Mouse (Mus musculus) lung, embryonic 16.5 days (tissue): ENCODE measurements around the gene Sepsecs. TPM values are rescaled to one million over a fixed set of nuclear protein-coding genes. Genes with fewer than 3 reads are reported as not detected.

Experiments
- ATAC-seq: fragments of 200-750 bp; cut with Nextera tagmentation; 2 replicates; pipeline ENCODE4 v1.8.0; 2017; ENCODE audit warnings: low read depth, mild to moderate bottlenecking, moderate library complexity
- H3K27ac ChIP-seq: fragments of 300-500 bp; sonication (generic); 2 replicates; pipeline ENCODE4 v1.5.1; 2014; ENCODE audit warnings: mild to moderate bottlenecking, control low read depth, low read length
- H3K27me3 ChIP-seq: fragments of 300-500 bp; sonication (generic); 2 replicates; pipeline ENCODE4 v1.6.1; 2014; ENCODE audit warnings: low read depth, low read length, mixed read lengths; ENCODE audit not compliant: control insufficient read depth, insufficient read depth
- H3K36me3 ChIP-seq: fragments of 300-500 bp; sonication (generic); 2 replicates; pipeline ENCODE4 v1.6.1; 2014; ENCODE audit warnings: low read length; ENCODE audit not compliant: control insufficient read depth, insufficient read depth
- H3K4me1 ChIP-seq: fragments of 300-500 bp; sonication (generic); replicated peaks from 2 replicates; pipeline ENCODE4 v1.6.1; 2014; ENCODE audit warnings: low read length, mixed read lengths; ENCODE audit not compliant: control insufficient read depth, insufficient read depth
- H3K4me2 ChIP-seq: fragments of 300-500 bp; sonication (generic); 2 replicates; pipeline ENCODE4 v1.6.1; 2014; ENCODE audit warnings: low read depth, low read length, control low read depth
- H3K4me3 ChIP-seq: fragments of 300-500 bp; sonication (generic); 2 replicates; pipeline ENCODE4 v1.5.1; 2014; ENCODE audit warnings: mild to moderate bottlenecking, low read length, control low read depth
- H3K9ac ChIP-seq: fragments of 300-500 bp; sonication (generic); 2 replicates; pipeline ENCODE4 v1.6.1; 2014; ENCODE audit warnings: low read length, control low read depth
- H3K9me3 ChIP-seq: fragments of 300-500 bp; sonication (generic); 2 replicates; pipeline ENCODE4 v1.6.1; 2016; ENCODE audit warnings: low read length; ENCODE audit not compliant: control insufficient read depth
- WGBS: fragments of 180-500 bp; shearing (Covaris S2); extraction: QIAGEN DNeasy Blood & Tissue Kit; methylation state at CpG from one replicate; pipeline ENCODE4 v1.1.7; 2014; 5-methylcytosine and 5-hydroxymethylcytosine counted together
- polyA plus RNA-seq: library from polyadenylated mRNA; unstranded; fragments of >200 nt; fragmentation: Nextera tagmentation; extraction: Ambion mirVana; gene quantifications from 2 replicates; pipeline ENCODE4 v1.2.1, GENCODE M21; 2015

Gene Sepsecs
- polyA plus RNA-seq, 1 experiment from 2014 or later = 9.7 TPM

DNA sequence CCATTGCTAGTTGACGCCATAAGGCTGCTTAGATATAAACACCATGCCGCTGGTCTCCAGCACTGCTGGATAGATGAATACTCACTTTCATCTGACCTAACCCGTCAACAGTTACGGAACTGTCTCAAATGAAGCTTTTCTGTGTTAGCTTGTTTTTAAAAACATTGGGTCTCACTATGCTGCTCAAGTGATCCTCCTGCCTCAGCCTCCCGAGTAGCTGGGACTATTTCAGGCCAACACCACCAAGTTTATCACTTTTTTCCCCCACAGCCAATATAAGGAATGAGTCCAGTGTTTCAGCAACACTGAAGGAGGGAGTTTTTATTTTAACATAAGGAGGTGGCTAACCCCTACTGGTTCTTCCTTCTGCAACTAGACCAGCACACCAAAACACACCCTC is 14.5 kb downstream of the Sepsecs start:
- Histone ChIP-seq H3K27me3 (no peaks in the 10 kb centered on the region), H3K27ac (no peak overlapping the region), H3K4me1 (no peaks in the 10 kb centered on the region), H3K9me3 (no peaks in the 10 kb centered on the region), H3K4me3 (no peak overlapping the region), H3K36me3 (peaks cover 19% of the 10 kb centered on the region), H3K4me2 (no peak overlapping the region), H3K9ac (no peak overlapping the region)
- ATAC-seq = no peak
- 85% methylated on average over 5 of the region's 5 CpGs for WGBS

DNA sequence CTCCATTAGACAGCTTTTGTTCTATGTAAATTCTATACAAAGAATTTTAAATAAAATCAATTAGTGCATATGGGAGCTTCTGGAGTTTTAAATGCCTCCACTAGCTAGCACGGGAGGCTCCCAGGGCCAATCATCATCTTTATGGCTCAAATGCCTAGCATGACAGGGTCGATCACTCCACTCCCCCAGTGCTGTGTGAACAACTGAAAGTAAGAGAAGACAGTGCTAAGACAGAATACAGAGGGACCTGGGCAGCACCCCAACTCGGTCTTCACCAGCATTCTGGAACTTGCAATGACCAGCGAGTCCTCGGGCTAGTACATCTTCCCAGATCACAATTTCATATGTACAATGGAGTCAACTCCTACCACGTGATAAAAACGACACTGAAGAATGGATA is 16.9 kb downstream of the Sepsecs start:
- Histone ChIP-seq H3K4me2 (no peak overlapping the region), H3K27ac (no peak overlapping the region), H3K9ac (no peak overlapping the region), H3K27me3 (no peaks in the 10 kb centered on the region), H3K36me3 (peaks cover 16% of the 10 kb centered on the region), H3K9me3 (no peaks in the 10 kb centered on the region), H3K4me3 (no peak overlapping the region), H3K4me1 (no peaks in the 10 kb centered on the region)
- no peak for ATAC-seq
- 91% methylated on average over 7 of the region's 7 CpGs for WGBS

DNA sequence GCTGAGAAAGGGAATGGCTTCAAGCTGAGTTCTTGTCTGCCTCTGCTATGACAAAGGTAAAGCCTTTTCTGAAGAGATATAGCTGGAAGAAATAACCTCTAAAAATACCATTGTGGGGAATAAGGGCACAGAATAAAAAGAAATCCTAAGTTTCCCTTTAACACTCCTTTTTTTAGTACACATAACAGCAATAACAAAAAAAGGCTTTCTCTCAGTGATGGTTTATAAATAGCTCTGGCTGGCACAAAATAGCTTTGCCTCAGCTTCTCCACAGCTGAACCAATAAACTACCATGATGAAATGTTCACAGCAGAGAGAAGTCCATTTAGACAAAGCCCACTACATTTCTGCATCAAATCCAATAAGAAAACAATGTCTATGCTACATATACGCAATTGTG is 17.4 kb downstream of the Sepsecs start:
- 82% methylated on average over 1 of the region's 1 CpGs for WGBS
- Histone ChIP-seq H3K9ac (no peak overlapping the region), H3K9me3 (no peaks in the 10 kb centered on the region), H3K27me3 (no peaks in the 10 kb centered on the region), H3K36me3 (peaks cover 17% of the 10 kb centered on the region), H3K27ac (no peak overlapping the region), H3K4me2 (no peak overlapping the region), H3K4me3 (no peak overlapping the region), H3K4me1 (no peaks in the 10 kb centered on the region)
- no peak for ATAC-seq

DNA sequence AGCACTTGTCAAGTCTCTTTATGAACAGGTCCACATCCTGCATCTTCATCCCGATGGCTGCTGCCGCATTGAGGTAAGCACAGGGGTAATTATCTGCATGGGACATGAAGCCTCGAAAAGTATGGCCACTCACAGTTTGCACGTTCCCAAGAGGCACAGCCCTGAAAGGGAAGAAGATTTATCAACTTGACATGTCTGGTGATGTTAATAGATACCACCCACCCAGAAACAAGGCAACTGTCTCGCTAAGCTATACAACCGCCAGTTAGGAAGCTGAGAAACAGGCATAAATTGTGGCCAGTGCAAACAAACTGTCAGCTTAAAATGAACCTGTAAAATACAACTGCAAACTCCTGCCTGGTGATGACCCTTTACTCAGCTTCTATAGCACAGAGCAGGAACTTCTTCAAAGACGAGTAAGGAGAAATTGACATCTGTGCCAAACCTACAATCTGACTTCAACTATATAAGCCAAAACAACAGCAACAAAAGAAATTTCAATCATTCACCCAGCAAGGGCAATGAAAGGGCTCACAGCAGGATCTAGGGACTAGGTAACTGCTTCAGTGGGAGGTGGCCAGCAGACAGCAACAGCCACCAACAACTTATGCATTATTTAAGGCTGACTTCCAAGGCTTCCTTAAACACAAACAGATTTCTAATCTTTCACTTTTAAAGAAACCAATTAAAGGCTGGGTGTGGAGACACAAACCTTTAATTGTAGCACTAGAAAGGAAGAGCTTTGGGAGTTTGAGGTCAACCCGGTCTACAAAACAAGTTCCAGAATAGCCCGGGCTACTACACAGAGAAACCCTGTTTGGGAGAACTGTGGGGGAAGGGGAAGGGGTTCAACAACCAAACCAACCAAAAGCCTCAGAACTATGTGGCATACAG is 25.3 kb downstream of the Sepsecs start:
- Histone ChIP-seq H3K9ac (no peak overlapping the region), H3K9me3 (no peaks in the 10 kb centered on the region; the same call in 1 of the 2 replicates), H3K27ac (no peak overlapping the region), H3K27me3 (no peaks in the 10 kb centered on the region), H3K36me3 (peaks cover 19% of the 10 kb centered on the region; the same call in 1 of the 2 replicates), H3K4me1 (no peaks in the 10 kb centered on the region), H3K4me3 (no peak overlapping the region), H3K4me2 (no peak overlapping the region)
- no peak for ATAC-seq
- 54% methylated on average over 9 of the region's 9 CpGs for WGBS

DNA sequence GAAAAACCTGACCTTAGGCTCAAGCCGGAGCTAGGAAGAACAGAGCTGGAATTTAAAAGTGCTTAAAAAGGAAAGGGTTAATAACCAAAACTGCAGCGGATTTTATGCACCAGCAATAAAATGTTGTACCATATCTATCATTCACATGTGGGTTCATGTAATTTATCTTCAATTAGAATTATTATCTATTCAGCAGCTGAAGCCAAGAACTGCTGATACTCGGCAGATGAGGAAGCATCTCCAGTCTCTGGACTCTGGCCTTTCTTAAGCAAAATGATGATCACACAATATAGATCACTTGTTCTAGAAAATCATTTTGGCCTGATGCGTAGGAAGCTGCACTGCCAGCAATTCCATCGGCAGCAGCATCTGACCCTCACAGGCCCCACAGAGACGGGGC is 27.8 kb downstream of the Sepsecs start:
- Histone ChIP-seq H3K9me3 (no peaks in the 10 kb centered on the region; the same call in 1 of the 2 replicates), H3K27me3 (no peaks in the 10 kb centered on the region), H3K27ac (no peak overlapping the region), H3K9ac (no peak overlapping the region), H3K4me2 (no peak overlapping the region), H3K4me1 (no peaks in the 10 kb centered on the region), H3K4me3 (no peak overlapping the region), H3K36me3 (peaks cover 15% of the 10 kb centered on the region; the same call in 1 of the 2 replicates)
- no peak for ATAC-seq
- 87% methylated on average over 6 of the region's 6 CpGs for WGBS

DNA sequence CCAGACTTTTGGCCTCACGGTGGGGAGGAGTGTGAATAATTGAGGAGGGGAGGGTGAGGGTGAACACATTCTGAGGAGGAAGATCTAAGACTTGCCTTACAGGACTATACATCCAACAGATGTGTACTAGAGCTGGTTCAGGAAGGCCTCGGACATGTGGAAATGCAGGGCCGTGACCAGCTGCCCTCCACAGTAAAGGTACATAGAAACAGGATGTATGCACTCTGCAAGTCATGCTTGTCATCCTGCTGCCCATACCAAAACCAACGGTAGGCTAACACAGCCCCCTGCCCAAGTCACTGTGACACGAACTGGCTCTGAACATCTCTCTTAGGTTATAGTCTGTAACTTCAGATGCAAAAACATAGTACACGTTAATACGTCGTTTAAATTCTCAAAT is 30.6 kb downstream of the Sepsecs start:
- no peaks in the 10 kb centered on the region for H3K9me3 ChIP-seq
- H3K4me1 ChIP-seq = no peaks in the 10 kb centered on the region
- peaks cover 2% of the 10 kb centered on the region; the same call in 1 of the 2 replicates for H3K36me3 ChIP-seq
- no peaks in the 10 kb centered on the region for H3K27me3 ChIP-seq
- WGBS = 75% methylated on average over 8 of the region's 8 CpGs
- no peak overlapping the region for H3K4me2 ChIP-seq
- H3K27ac ChIP-seq = no peak overlapping the region
- no peak for ATAC-seq
- no peak overlapping the region for H3K9ac ChIP-seq
- H3K4me3 ChIP-seq = no peak overlapping the region

DNA sequence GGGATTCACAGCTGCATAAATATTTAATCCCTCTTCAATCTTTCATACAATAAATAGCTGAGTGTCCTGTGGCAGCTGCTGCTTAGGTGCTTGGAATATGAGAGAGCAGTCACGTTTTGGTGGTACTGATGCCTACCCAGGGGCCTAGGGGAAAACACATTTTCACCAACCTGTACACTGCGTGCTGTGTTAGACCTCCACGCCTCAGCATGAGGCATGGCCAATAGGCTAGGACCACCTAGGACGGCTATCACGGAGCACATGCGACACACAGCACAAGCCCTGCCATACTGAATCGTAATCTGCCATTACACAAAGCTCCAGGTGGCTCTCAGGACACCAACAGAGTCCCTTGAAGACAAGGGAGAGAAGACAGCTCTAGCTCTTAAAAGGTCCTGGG is 31.5 kb downstream of the Sepsecs start:
- Histone ChIP-seq H3K27ac (no peak overlapping the region), H3K4me1 (no peaks in the 10 kb centered on the region), H3K36me3 (peaks cover 2% of the 10 kb centered on the region; the same call in 1 of the 2 replicates), H3K4me3 (no peak overlapping the region), H3K27me3 (no peaks in the 10 kb centered on the region), H3K9me3 (no peaks in the 10 kb centered on the region), H3K9ac (no peak overlapping the region), H3K4me2 (no peak overlapping the region)
- WGBS = 83% methylated on average over 7 of the region's 7 CpGs
- no peak for ATAC-seq

DNA sequence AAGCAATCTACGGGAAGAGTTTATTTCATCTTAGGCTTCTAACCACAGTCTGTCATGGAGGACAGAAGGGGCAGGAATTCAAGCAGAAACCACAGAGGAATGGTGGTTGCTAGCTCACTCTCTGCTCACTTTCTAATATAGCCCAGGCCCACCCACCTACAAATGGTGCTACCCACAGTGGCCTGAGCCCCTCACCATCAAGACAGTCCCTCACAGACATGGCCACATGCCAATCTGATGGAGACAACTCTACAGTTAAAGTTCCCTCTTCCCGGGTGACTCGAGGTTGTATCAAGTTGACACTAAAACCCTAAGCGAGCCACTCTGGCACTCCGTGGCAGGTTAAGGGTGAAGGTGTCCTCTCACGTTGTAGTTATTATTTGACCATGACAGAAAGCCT is 32.6 kb downstream of the Sepsecs start:
- no peaks in the 10 kb centered on the region for H3K9me3 ChIP-seq
- 77% methylated on average over 6 of the region's 6 CpGs for WGBS
- no peak for ATAC-seq
- H3K4me2 ChIP-seq = no peak overlapping the region
- no peak overlapping the region for H3K4me3 ChIP-seq
- H3K27ac ChIP-seq = no peak overlapping the region
- H3K36me3 ChIP-seq = peaks cover 2% of the 10 kb centered on the region; the same call in 1 of the 2 replicates
- no peaks in the 10 kb centered on the region for H3K27me3 ChIP-seq
- no peak overlapping the region for H3K9ac ChIP-seq
- no peaks in the 10 kb centered on the region for H3K4me1 ChIP-seq

DNA sequence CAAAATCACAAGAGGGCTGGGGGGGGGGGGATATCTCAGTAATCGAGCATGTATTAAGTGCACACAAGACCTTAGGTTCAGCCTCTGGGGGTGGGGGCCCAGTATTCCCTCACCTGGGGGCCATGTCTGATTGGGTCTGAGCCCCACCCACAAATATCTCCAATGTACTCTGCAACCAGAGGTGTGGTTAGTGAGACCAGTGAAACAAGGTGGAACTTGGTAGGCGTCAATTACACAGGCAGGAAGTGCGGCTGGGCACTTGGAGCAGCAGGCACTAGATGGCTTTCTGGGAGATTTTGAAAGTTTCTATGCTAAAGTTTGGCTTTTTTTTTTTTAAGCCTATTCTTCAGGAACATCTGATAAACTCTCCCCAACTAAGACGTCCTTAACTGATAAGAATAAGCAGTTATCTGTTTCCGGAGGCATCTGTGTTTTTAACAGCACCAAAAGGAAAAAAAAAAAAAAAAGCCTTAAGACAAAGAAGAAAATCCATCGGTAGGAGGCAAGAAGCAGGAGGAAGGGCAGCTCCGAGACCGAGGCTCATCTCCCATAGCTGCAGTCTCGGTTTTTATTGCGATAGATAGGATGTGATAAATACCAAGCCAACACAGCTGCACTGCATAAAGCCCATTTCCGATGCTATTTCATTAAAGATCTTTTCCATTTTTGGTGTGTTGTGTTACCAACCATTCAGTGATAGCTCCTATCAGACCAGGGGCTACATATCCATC is 33.3 kb downstream of the Sepsecs start:
- Histone ChIP-seq H3K27ac (no peak overlapping the region), H3K4me3 (no peak overlapping the region), H3K9ac (no peak overlapping the region), H3K27me3 (no peaks in the 10 kb centered on the region), H3K9me3 (no peaks in the 10 kb centered on the region), H3K36me3 (no peaks in the 10 kb centered on the region), H3K4me1 (no peaks in the 10 kb centered on the region), H3K4me2 (no peak overlapping the region)
- WGBS = 39% methylated on average over 11 of the region's 11 CpGs
- ATAC-seq = no peak
